Mouse (Mus musculus): ENCODE results near the gene Ube2e1.

- no peak for TF ChIP-seq CTCF (IDR thresholded peaks at IDR 0.05)
- TF ChIP-seq EP300 (IDR thresholded peaks at IDR 0.05): no peak
These were observed 35.4 kb upstream of the Ube2e1 start for GRCm38 (mm10) chr14:18367025-18367424.
